Mouse (Mus musculus) neural tube, embryonic 11.5 days (tissue): Measurements from ENCODE around the gene Sectm1b. TPM values are rescaled to one million over a fixed set of nuclear protein-coding genes. Genes with fewer than 3 reads are reported as not detected.
A peak's percentile ranks its signal among the peaks of the same experiment; 100 is the strongest.

Source experiments
- ATAC-seq: fragments of 200-750 bp; cut with Nextera tagmentation; 2 replicates; pipeline ENCODE4 v1.8.0; 2017; ENCODE audit warnings: moderate number of reproducible peaks, mild to moderate bottlenecking, moderate TSS enrichment, moderate library complexity; ENCODE audit not compliant: insufficient read depth, low FRiP score, low TSS enrichment
- DNase-seq: peaks from one replicate; pipeline ENCODE4 v3.0.0-alpha.2; 2015; ENCODE audit warnings: low spot score
- H3K27ac ChIP-seq: fragments of 300-500 bp; sonication (generic); 2 replicates; pipeline ENCODE4 v1.5.1; 2014; ENCODE audit warnings: low read depth, mild to moderate bottlenecking, low read length
- H3K27me3 ChIP-seq: fragments of 300-500 bp; sonication (generic); 2 replicates; pipeline ENCODE4 v1.6.1; 2014; ENCODE audit warnings: mild to moderate bottlenecking, low read length, mixed read lengths; ENCODE audit not compliant: control insufficient read depth, insufficient read depth
- H3K36me3 ChIP-seq: fragments of 300-500 bp; sonication (generic); 2 replicates; pipeline ENCODE4 v1.6.1; 2014; ENCODE audit warnings: mild to moderate bottlenecking, low read length, moderate library complexity, mixed read lengths; ENCODE audit not compliant: control insufficient read depth, insufficient read depth
- H3K4me1 ChIP-seq: fragments of 300-500 bp; sonication (generic); 2 replicates; pipeline ENCODE4 v1.6.1; 2014; ENCODE audit warnings: low read length, mixed read lengths; ENCODE audit not compliant: control insufficient read depth, insufficient read depth
- H3K4me2 ChIP-seq: fragments of 300-500 bp; sonication (generic); 2 replicates; pipeline ENCODE4 v1.6.1; 2014; ENCODE audit warnings: low read depth, mild to moderate bottlenecking, moderate library complexity
- H3K4me3 ChIP-seq: fragments of 300-500 bp; sonication (generic); 2 replicates; pipeline ENCODE4 v1.5.1; 2014; ENCODE audit warnings: low read depth, low read length
- H3K9ac ChIP-seq: fragments of 300-500 bp; sonication (generic); 2 replicates; pipeline ENCODE4 v1.6.1; 2014; ENCODE audit warnings: mild to moderate bottlenecking, low read length
- H3K9me3 ChIP-seq: fragments of 300-500 bp; sonication (generic); 2 replicates; pipeline ENCODE4 v1.6.1; 2016; ENCODE audit warnings: low read length; ENCODE audit not compliant: control insufficient read depth
- WGBS: fragments of 180-500 bp; shearing (Covaris S2); extraction: QIAGEN DNeasy Blood & Tissue Kit; methylation state at CpG from one replicate; pipeline ENCODE4 v1.1.7; 2014; 5-methylcytosine and 5-hydroxymethylcytosine counted together
- polyA plus RNA-seq: library from polyadenylated mRNA; unstranded; fragments of >200 nt; fragmentation: Nextera tagmentation; extraction: Ambion mirVana; gene quantifications from 2 replicates; pipeline ENCODE4 v1.2.1, GENCODE M21; 2014

Sectm1b gene
- polyA plus RNA-seq, 1 experiment from 2014 or later, result not detected

DNA sequence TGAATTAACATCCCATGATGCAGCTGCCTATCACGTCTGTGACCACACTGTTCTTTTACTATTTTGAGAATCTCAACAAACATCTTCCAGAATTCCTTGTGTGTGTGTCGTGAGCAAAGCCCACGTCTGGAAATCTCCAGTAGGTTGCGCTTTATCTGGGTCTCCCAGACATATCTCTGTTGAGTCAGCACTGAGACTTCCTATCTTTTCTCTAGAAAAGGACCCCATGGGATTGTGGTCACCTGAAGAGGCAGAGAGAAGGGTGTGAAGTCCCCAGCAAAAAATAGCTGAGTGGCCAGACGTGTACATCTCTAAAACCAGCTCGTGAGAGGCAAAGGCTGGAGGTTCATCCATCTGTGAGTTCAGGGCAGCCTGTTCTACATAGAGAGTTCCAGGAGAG lies 39.2 kb downstream of the Sectm1b start:
- Histone ChIP-seq H3K9ac (no peak overlapping the region), H3K9me3 (no peaks in the 10 kb centered on the region), H3K36me3 (no peaks in the 10 kb centered on the region), H3K27ac (no peak overlapping the region), H3K27me3 (no peaks in the 10 kb centered on the region), H3K4me2 (no peak overlapping the region), H3K4me3 (no peak overlapping the region), H3K4me1 (no peaks in the 10 kb centered on the region)
- WGBS, result 70% methylated on average over 6 of the region's 6 CpGs
- DNase-seq, result no peak
- ATAC-seq, result no peak

DNA sequence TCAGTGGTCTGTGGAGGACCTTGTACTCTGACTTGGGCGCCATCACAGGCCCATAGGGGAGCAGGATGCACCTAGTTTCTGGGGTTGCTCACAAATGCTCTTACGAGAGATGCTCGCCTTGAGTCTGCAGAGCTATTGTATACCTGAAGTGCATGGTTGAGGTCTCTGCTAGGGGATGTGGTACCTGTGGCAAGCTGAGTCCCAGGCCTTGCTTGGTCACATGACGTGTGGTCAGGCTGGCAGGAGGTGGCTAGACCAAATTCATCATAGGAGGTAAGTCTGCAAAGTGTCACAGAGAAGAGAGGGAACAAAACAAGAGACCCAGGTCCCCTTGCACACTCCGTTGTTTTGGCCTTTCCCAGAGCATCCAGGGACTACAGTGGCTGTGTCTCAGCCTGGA lies 43.9 kb downstream of the Sectm1b start:
- no peak overlapping the region for H3K4me3 ChIP-seq
- DNase-seq, result no peak
- no peak overlapping the region for H3K4me2 ChIP-seq
- ATAC-seq, result no peak
- H3K9me3 ChIP-seq, result no peaks in the 10 kb centered on the region
- no peak overlapping the region for H3K27ac ChIP-seq
- H3K4me1 ChIP-seq, result no peaks in the 10 kb centered on the region
- H3K27me3 ChIP-seq, result no peaks in the 10 kb centered on the region
- 88% methylated on average over 5 of the region's 5 CpGs for WGBS
- H3K9ac ChIP-seq, result no peak overlapping the region
- no peaks in the 10 kb centered on the region for H3K36me3 ChIP-seq

DNA sequence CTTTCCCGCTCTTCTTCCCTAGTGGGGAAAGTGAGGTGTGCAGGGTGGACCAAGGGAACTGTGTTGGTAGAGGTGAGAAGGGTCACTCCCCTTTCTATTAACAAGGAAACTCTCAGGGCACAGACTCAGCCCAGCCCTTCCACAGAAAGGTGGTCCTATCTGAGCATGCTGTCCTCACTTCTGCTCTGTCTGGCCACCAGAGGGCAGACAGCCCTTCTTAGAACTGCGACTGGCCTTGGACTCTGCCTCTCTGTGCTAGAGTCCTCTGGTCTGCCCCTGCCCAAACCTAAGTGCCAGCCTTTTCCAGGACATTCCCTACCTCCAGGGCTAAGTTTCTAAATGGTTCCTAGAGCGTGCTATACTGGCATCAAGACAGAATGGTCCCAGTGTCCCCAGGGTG lies 45.7 kb downstream of the Sectm1b start:
- no peak overlapping the region for H3K9ac ChIP-seq
- no peak for ATAC-seq
- no peak overlapping the region for H3K4me3 ChIP-seq
- peak; percentile 69 for DNase-seq
- no peak overlapping the region for H3K27ac ChIP-seq
- no peaks in the 10 kb centered on the region for H3K27me3 ChIP-seq
- H3K4me2 ChIP-seq, result no peak overlapping the region
- no peaks in the 10 kb centered on the region for H3K4me1 ChIP-seq
- H3K9me3 ChIP-seq, result no peaks in the 10 kb centered on the region
- H3K36me3 ChIP-seq, result no peaks in the 10 kb centered on the region
- 42% methylated on average over 3 of the region's 3 CpGs for WGBS

DNA sequence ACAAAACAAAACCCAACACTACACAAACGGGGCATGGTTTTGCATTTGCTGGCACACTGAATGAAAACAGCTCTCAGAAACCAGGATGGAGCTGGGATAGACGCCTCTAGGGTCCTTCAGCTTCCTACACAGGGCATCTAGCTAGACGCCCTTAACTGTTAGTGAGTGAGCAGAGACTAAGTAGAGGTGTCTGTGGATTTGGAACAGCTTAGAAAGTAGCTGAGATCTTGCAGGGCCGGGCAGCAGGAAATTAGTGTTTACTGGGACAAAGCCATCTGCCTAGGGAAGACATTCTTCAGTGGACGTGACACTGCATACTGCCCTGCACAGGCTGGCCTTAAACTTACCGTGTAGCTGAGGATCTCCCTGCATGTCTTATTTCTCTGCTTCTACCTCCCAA lies 47.9 kb downstream of the Sectm1b start:
- Histone ChIP-seq H3K4me1 (no peaks in the 10 kb centered on the region), H3K9me3 (no peaks in the 10 kb centered on the region), H3K4me2 (no peak overlapping the region), H3K4me3 (no peak overlapping the region), H3K27ac (no peak overlapping the region), H3K27me3 (no peaks in the 10 kb centered on the region), H3K9ac (no peak overlapping the region), H3K36me3 (no peaks in the 10 kb centered on the region)
- no peak for ATAC-seq
- 71% methylated on average over 6 of the region's 6 CpGs for WGBS
- DNase-seq, result no peak

DNA sequence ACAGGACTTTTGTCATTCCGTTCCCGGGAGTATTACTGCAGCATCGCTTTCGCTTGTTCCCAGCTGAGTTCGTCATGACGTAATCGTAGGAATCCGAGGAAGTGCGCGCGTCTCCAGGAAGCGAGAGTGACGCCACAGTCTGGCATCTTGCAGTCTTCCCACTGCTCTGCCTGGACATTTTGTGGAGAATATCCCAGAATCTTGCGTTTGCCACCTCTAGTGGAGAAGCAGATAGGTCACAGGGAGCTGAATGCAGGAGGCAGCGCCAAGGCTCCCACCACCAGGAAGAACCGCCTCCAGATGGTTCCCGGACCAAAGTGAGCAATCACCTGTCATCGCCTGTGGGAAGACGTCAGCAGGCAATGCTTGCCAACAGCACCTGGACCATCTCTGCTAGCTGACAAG lies 48.5 kb downstream of the Sectm1b start:
- Histone ChIP-seq H3K9ac (no peak overlapping the region), H3K4me3 (no peak overlapping the region), H3K4me1 (no peaks in the 10 kb centered on the region), H3K9me3 (no peaks in the 10 kb centered on the region), H3K36me3 (no peaks in the 10 kb centered on the region), H3K4me2 (peak overlapping the region; percentile 11; the same call in 1 of the 2 replicates), H3K27ac (no peak overlapping the region), H3K27me3 (no peaks in the 10 kb centered on the region)
- 59% methylated on average over 19 of the region's 19 CpGs for WGBS
- DNase-seq (no peak), ATAC-seq (no peak)

DNA sequence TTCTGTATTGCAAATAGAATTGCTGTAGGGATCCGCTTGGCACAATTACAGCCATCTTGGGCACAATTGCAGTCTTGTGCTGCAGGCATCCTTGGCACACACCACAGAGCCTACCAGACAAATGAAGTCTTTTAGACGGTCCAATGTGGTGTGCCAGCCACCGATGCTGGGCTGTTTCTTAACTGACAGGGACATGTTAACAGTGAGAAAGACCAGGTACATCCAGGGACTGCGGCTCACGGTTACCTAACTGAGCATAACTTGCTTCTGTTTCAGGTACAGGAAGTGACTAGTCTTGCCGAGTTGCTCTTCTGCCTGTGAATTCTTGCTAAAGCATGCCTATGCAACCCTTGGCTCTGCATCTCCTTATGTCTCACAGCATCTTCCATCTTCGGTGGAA lies 49.7 kb downstream of the Sectm1b start:
- ATAC-seq (no peak), DNase-seq (no peak)
- Histone ChIP-seq H3K27me3 (no peaks in the 10 kb centered on the region), H3K4me2 (no peak overlapping the region), H3K4me1 (no peaks in the 10 kb centered on the region), H3K4me3 (no peak overlapping the region), H3K36me3 (no peaks in the 10 kb centered on the region), H3K9me3 (no peaks in the 10 kb centered on the region), H3K27ac (no peak overlapping the region), H3K9ac (no peak overlapping the region)
- WGBS, result 92% methylated on average over 7 of the region's 7 CpGs

DNA sequence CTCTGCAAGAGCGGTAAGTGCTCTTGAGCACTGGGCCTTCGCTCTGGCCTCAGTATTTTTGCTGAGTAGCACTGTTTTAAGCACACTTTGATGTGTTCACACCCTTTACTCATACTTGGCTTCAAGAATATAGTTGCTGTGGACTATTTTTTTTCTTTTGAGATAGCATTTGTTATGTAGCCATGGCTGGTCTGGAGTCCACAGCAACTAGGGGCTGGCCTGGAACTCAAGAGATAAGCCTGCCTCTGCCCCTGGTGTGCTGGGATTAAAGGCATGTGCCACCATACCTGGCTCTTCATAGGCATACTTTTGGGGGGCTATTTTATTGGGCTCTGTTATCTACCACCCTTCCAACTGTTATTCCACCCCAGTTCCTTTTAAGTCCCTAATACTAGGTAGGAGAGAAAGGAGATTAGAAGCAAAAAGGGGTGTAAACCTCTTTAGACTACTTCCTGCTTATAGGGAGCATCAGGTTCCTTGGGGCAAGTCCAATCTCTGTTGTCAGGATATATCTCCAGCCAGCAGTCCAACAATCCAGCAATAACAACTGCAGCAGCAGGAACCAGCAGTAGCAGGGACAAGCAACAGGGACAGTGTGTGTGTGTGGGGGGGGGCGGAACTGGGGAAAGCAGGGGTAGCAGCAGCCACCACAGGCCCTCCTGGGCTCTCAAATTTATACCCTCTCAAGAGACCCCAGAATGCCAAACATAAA lies 53.2 kb downstream of the Sectm1b start:
- H3K9ac ChIP-seq, result no peak overlapping the region
- H3K9me3 ChIP-seq, result no peaks in the 10 kb centered on the region
- H3K4me2 ChIP-seq, result no peak overlapping the region
- no peak overlapping the region for H3K27ac ChIP-seq
- WGBS, result 91% methylated on average over 3 of the region's 3 CpGs
- no peaks in the 10 kb centered on the region for H3K36me3 ChIP-seq
- DNase-seq (no peak), ATAC-seq (no peak)
- no peak overlapping the region for H3K4me3 ChIP-seq
- H3K27me3 ChIP-seq, result no peaks in the 10 kb centered on the region
- no peaks in the 10 kb centered on the region for H3K4me1 ChIP-seq

DNA sequence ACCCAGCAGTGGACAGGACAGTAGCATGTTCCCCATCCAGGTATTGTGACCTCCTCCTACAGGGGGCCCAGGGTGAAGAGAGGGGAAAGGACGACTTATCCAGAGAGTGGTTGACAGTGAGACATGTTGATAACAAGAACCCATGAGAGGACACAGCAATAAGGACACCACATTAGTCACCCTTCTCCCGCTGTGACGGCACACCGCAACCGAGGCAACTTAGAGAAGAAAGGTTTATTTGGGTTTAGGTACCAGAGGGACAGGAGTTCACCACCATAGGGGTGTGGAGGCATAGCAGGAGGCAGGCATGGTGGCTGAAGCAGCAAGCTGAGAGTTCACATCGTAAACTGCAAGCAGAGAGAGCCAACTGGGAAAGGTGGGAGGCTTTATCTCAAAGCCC lies 57.2 kb downstream of the Sectm1b start:
- 75% methylated on average over 6 of the region's 6 CpGs for WGBS
- Histone ChIP-seq H3K36me3 (no peaks in the 10 kb centered on the region), H3K27me3 (no peaks in the 10 kb centered on the region), H3K4me2 (no peak overlapping the region), H3K9ac (no peak overlapping the region), H3K4me1 (no peaks in the 10 kb centered on the region), H3K9me3 (no peaks in the 10 kb centered on the region), H3K4me3 (no peak overlapping the region), H3K27ac (no peak overlapping the region)
- no peak for ATAC-seq
- DNase-seq, result no peak

DNA sequence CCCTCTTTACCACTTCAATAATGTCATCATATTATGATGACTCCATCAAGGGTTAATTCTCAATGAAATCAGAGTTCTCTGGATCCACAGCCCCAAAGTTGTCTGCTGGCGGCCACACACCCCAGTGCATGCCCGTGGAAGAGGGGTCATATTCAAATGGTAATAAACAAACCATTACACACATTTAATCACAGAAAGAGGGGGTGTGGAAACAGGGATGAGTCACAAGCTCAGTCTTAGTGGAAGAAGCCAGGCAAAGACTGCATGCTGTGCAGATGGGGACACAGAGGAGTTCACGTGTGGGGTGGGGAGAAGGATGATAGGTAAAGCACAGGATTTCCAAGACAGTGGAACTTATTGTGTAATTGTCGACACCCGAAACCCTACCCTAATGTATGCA lies 59.1 kb downstream of the Sectm1b start:
- H3K4me2 ChIP-seq, result no peak overlapping the region
- H3K4me3 ChIP-seq, result no peak overlapping the region
- ATAC-seq, result no peak
- H3K36me3 ChIP-seq, result no peaks in the 10 kb centered on the region
- 70% methylated on average over 5 of the region's 5 CpGs for WGBS
- H3K9me3 ChIP-seq, result no peaks in the 10 kb centered on the region
- no peaks in the 10 kb centered on the region for H3K27me3 ChIP-seq
- no peak overlapping the region for H3K27ac ChIP-seq
- DNase-seq, result no peak
- no peaks in the 10 kb centered on the region for H3K4me1 ChIP-seq
- no peak overlapping the region for H3K9ac ChIP-seq
